Mouse (Mus musculus) CH12.LX (cell line): ENCODE data around the gene Col5a1.

ENCODE experiments used
- CTCF ChIP-seq, 2 experiments: IDR thresholded peaks in 1 of 2; conservative IDR thresholded peaks in 1 of 2; 2 replicates each; pipeline ENCODE4 v1.5.1; 2011 to 2012; ENCODE audit warnings: low read depth in 2 of 2, low read length in 2 of 2, improper control_type of control experiment in 1 of 2, inconsistent platforms in 1 of 2, mild to moderate bottlenecking in 1 of 2, moderate library complexity in 1 of 2
- EP300 ChIP-seq: IDR thresholded peaks from 2 replicates; pipeline ENCODE4 v1.6.1; 2011; ENCODE audit warnings: low read length, improper control_type of control experiment
- HCFC1 ChIP-seq: IDR thresholded peaks from 2 replicates; pipeline ENCODE4 v1.6.1; 2012; ENCODE audit warnings: low read depth, mild to moderate bottlenecking, inconsistent platforms, low read length, improper control_type of control experiment
- MAZ ChIP-seq: IDR thresholded peaks from 2 replicates; pipeline ENCODE4 v1.6.1; 2012; ENCODE audit warnings: low read depth, mild to moderate bottlenecking, inconsistent platforms, low read length, improper control_type of control experiment, moderate library complexity
- POLR2A ChIP-seq: IDR thresholded peaks from 2 replicates; pipeline ENCODE4 v1.6.1; 2011; ENCODE audit warnings: low read depth, mild to moderate bottlenecking, improper control_type of control experiment, low read length
- POLR2AphosphoS2 ChIP-seq: IDR thresholded peaks from 2 replicates; pipeline ENCODE4 v1.6.1; 2011; ENCODE audit warnings: low read depth, low read length, improper control_type of control experiment
- RAD21 ChIP-seq: IDR thresholded peaks from 2 replicates; pipeline ENCODE4 v1.6.1; 2011; ENCODE audit warnings: low read depth, mild to moderate bottlenecking, low read length, improper control_type of control experiment, moderate library complexity
- USF1 ChIP-seq: IDR thresholded peaks from 2 replicates; pipeline ENCODE4 v1.6.1; 2014; ENCODE audit warnings: low read depth, mild to moderate bottlenecking, inconsistent platforms, low read length, improper control_type of control experiment
- ZNF384 ChIP-seq: IDR thresholded peaks from 2 replicates; pipeline ENCODE4 v1.6.1; 2012; ENCODE audit warnings: low read depth, low read length, improper control_type of control experiment, inconsistent platforms

GRCm38 (mm10) chr2:27930471-27931015, 44.3 kb downstream of the Col5a1 start:
- TF ChIP-seq MAZ (no peak), EP300 (no peak), RAD21 (no peak), POLR2A (no peak), HCFC1 (no peak), CTCF (conservative IDR thresholded peaks at IDR 0.05 in 1 of 2, IDR thresholded peaks at IDR 0.05 in 1 of 2; ENCODE audit: low read depth in 2 of 2, low read length in 2 of 2) (no peak), POLR2AphosphoS2 (no peak), USF1 (no peak), ZNF384 (no peak)
